Mouse (Mus musculus): Measurements from ENCODE around the gene Hoxc11.

- TF ChIP-seq TAL1 (IDR thresholded peaks at IDR 0.05; ENCODE audit: low read length), result no peak
- no peak for TF ChIP-seq GATA1 (IDR thresholded peaks at IDR 0.05; ENCODE audit: low read length)
Observed at GRCm38 (mm10) chr15:102972254-102972653, 18.0 kb downstream of the Hoxc11 start.

Measured in erythroblast, embryonic 14.5 days (primary cell).